Mouse (Mus musculus) embryonic fibroblast, embryonic 13.5 days (primary cell): ENCODE results near the gene Plaur.

Experiments
- CTCF ChIP-seq: IDR thresholded peaks from 2 replicates; pipeline ENCODE4 v1.5.1; 2011; ENCODE audit warnings: mild to moderate bottlenecking, control low read depth, low read length, moderate library complexity, borderline replicate concordance; ENCODE audit not compliant: insufficient read depth
- POLR2A ChIP-seq: IDR thresholded peaks from 2 replicates; pipeline ENCODE4 v1.6.1; 2011; ENCODE audit warnings: low read depth, mild to moderate bottlenecking, control low read depth, low read length, moderate library complexity

DNA sequence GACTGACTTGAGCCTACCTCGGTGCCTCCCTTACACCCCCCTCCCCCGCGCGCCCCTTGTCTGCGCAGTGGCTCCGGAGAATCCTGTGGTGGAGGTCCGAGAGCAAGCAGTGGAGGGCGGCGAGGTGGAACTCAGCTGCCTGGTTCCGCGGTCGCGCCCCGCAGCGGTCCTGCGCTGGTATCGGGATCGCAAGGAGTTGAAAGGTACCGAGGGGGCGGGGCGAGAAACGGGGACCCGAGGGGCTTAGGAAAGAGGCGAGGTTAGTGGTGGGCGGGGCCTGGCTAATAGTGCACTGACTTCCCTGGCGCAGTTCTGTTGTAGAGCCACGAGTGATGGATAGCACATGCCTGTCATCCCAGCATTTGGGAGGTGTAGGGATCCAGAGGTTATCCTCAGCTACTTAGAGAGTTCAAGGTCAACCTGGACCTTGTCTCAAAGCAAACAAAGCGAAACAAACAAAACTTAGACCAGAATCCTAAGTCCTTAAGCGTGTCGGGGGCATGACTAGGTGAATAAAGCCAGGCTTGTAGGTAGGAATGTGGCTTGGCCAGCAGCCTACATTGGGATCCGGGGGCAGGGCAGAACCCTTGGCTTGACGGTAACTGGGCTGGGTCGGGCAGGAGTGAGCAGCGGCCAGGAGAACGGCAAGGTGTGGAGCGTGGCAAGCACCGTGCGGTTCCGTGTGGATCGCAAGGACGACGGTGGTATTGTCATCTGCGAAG is 37.7 kb downstream of the Plaur start:
- no peak for TF ChIP-seq POLR2A
- no peak for TF ChIP-seq CTCF
